Mouse (Mus musculus): ENCODE data around the gene Zmiz1. TPM values are rescaled to one million over a fixed set of nuclear protein-coding genes. Genes with fewer than 3 reads are reported as not detected.

Gene Zmiz1
- total and polyA plus RNA-seq, 3 experiments: 3.7 to 45.8 (median 11.1) TPM

- TF ChIP-seq UBTF (IDR thresholded peaks at IDR 0.05; ENCODE audit: low read depth, low read length): no peak
- no peak for TF ChIP-seq TBP (conservative IDR thresholded peaks at IDR 0.05; ENCODE audit: low read depth, low read length)
- no peak for TF ChIP-seq SIN3A (IDR thresholded peaks at IDR 0.05; ENCODE audit: low read length)
- TF ChIP-seq MAFK (IDR thresholded peaks at IDR 0.05; ENCODE audit: insufficient replicate concordance, low read length): peak; percentile 69; the same call in 1 of the 2 replicates
- peak; percentile 58; the same call in 1 of the 2 replicates for TF ChIP-seq JUND (conservative IDR thresholded peaks at IDR 0.05; ENCODE audit: low read depth, low read length)
- TF ChIP-seq CHD1 (IDR thresholded peaks at IDR 0.05; ENCODE audit: low read depth, low read length): no peak
Measured at GRCm38 (mm10) chr14:25629866-25630606, 171.1 kb downstream of the Zmiz1 start (continued).

DNA sequence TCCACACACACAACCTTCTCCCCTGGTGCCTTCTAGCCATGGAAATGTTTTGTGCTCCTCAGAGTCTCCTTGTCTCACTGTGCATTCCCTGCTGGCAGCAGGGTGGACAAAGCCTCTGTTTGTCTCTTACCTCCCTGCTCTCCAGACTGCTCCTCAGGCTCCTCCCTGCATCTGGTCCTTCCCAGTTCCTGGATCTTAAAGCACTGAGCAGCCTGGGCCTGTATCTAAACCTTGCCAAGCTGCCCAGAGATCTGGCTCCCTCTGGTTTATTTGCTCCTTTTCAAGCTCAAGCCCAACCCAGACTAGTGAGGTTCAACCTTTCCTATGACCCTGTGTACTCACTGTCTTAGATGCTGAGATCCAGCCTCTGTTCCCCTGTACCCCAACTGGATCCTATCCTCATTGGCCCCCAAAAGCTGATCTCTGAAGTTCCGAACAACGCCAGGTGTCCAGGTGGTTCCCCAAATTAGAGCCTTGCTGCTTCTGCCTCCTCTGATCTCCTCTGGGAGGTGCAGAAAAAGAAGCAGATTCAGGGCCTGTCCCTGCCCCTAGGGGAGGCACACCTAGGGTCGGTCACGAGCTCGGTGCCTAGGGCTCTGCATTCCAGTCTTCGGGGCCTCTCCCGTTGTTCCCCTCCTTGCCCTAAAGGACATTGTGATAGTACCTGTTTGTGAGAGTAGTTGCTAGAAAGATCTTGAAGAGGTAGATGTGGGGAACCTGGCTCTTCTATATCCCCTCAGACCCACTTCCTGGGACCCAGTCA is 171.8 kb downstream of the Zmiz1 start:
- H3K27me3 ChIP-seq (replicated peaks): no peaks in the 10 kb centered on the region
- H3K4me3 ChIP-seq (replicated peaks in 1 of 3; ENCODE audit: low read depth in 2 of 3, low read length in 2 of 3, poor library complexity in 1 of 3): no peak overlapping the region
- in situ Hi-C loops (cut with MboI; ENCODE audit: low pct_ligation_motif_present, low pct_unique_long_range_greater_than_20kb, low sequenced_read_pairs) (no loop called here), dilution Hi-C loops (cut with MboI; ENCODE audit: extremely low pct_ligation_motif_present, extremely low pct_unique_long_range_greater_than_20kb, low sequenced_read_pairs) (no loop called here)
- peak overlapping the region; percentile 42 for H3K27ac ChIP-seq (ENCODE audit: insufficient read depth, low read depth)
- DNase-seq (ENCODE audit: extremely low read depth): no peak
- no peaks in the 10 kb centered on the region for H3K9me3 ChIP-seq (replicated peaks; ENCODE audit: low read length)
- H3K4me1 ChIP-seq (ENCODE audit: control insufficient read depth in 1 of 2, insufficient read depth in 2 of 2): peaks cover 51 to 97% of the 10 kb centered on the region in 2 experiments
- no peak overlapping the region for H3K4me2 ChIP-seq (ENCODE audit: insufficient read depth, low read depth, poor library complexity, severe bottlenecking)
- H3K79me2 ChIP-seq (replicated peaks; ENCODE audit: control insufficient read depth, extremely low read depth, insufficient read depth, poor library complexity, severe bottlenecking): 0 out of 2 replicates have a peak, but pooled peaks cover 5% of the 10 kb centered on the region
- TF ChIP-seq BHLHE40 (IDR thresholded peaks at IDR 0.05; ENCODE audit: low read depth, low read length) (peak; percentile 35), MAFK (IDR thresholded peaks at IDR 0.05; ENCODE audit: insufficient replicate concordance, low read length) (no peak), ZC3H11A (IDR thresholded peaks at IDR 0.05; ENCODE audit: low read depth, low read length) (no peak), MAZ (IDR thresholded peaks at IDR 0.05; ENCODE audit: low read depth, low read length) (no peak)
- no peak overlapping the region for H3K9ac ChIP-seq (ENCODE audit: insufficient read depth, low read depth)
- H3K36me3 ChIP-seq (replicated peaks in 1 of 2; ENCODE audit: control insufficient read depth in 1 of 2, insufficient read depth in 1 of 2, low read length in 1 of 2): peaks cover 10 to 76% of the 10 kb centered on the region in 2 experiments

GRCm38 (mm10) chr14:25631481-25631880 is 172.5 kb downstream of the Zmiz1 start:
- Histone ChIP-seq H3K4me2 (ENCODE audit: insufficient read depth, low read depth, poor library complexity, severe bottlenecking) (no peak overlapping the region), H3K4me3 (replicated peaks in 1 of 3; ENCODE audit: low read depth in 2 of 3, low read length in 2 of 3, poor library complexity in 1 of 3) (no peak overlapping the region), H3K4me1 (ENCODE audit: control insufficient read depth in 1 of 2, insufficient read depth in 2 of 2) (peaks cover 57 to 99% of the 10 kb centered on the region in 2 experiments), H3K36me3 (replicated peaks in 1 of 2; ENCODE audit: control insufficient read depth in 1 of 2, insufficient read depth in 1 of 2, low read length in 1 of 2) (peaks cover 12 to 77% of the 10 kb centered on the region in 2 experiments), H3K27me3 (replicated peaks) (no peaks in the 10 kb centered on the region), H3K27ac (ENCODE audit: insufficient read depth, low read depth) (peak overlapping the region; percentile 24; the same call in 1 of the 2 replicates), H3K9me3 (replicated peaks; ENCODE audit: low read length) (no peaks in the 10 kb centered on the region), H3K79me2 (replicated peaks; ENCODE audit: control insufficient read depth, extremely low read depth, insufficient read depth, poor library complexity, severe bottlenecking) (0 out of 2 replicates have a peak, but pooled peaks cover 5% of the 10 kb centered on the region), H3K9ac (ENCODE audit: insufficient read depth, low read depth) (no peak overlapping the region)
- DNase-seq (ENCODE audit: extremely low read depth): no peak
- TF ChIP-seq ZKSCAN1 (IDR thresholded peaks at IDR 0.05; ENCODE audit: borderline replicate concordance, low read depth, low read length) (no peak), EP300 (IDR thresholded peaks at IDR 0.05; ENCODE audit: low read length) (no peak), POLR2AphosphoS2 (IDR thresholded peaks at IDR 0.05; ENCODE audit: low read depth, low read length) (no peak)
- dilution Hi-C loops (cut with MboI; ENCODE audit: extremely low pct_ligation_motif_present, extremely low pct_unique_long_range_greater_than_20kb, low sequenced_read_pairs) (no loop called here), in situ Hi-C loops (cut with MboI; ENCODE audit: low pct_ligation_motif_present, low pct_unique_long_range_greater_than_20kb, low sequenced_read_pairs) (no loop called here)

All from CH12.LX (cell line).